Mouse (Mus musculus) NIH3T3 (cell line): ENCODE data around the gene C530008M17Rik.

Source experiments
- DNase-seq: peaks from one replicate; pipeline ENCODE4 v3.0.0-alpha.2; 2012; ENCODE audit warnings: low read depth

Gene C530008M17Rik

GRCm38 (mm10) chr5:76773492-76774158, 117.3 kb downstream of the C530008M17Rik start:
- no peak for DNase-seq

- no peak for DNase-seq
Measured at GRCm38 (mm10) chr5:76779094-76779615, 122.8 kb downstream of the C530008M17Rik start.

- no peak for DNase-seq
Measured at GRCm38 (mm10) chr5:76781943-76782342, 125.6 kb downstream of the C530008M17Rik start.

- DNase-seq, result peak; percentile 22
Measured at GRCm38 (mm10) chr5:76782414-76783103, 126.2 kb downstream of the C530008M17Rik start.

- no peak for DNase-seq
Measured at GRCm38 (mm10) chr5:76783104-76783441, 126.8 kb downstream of the C530008M17Rik start.

GRCm38 (mm10) chr5:76784151-76784723, 127.9 kb downstream of the C530008M17Rik start:
- DNase-seq, result no peak

- DNase-seq, result no peak
Measured at GRCm38 (mm10) chr5:76785013-76785412, 128.7 kb downstream of the C530008M17Rik start.

GRCm38 (mm10) chr5:76789881-76790280, 133.6 kb downstream of the C530008M17Rik start:
- no peak for DNase-seq

- DNase-seq, result no peak
Measured at GRCm38 (mm10) chr5:76791280-76791679, 135.0 kb downstream of the C530008M17Rik start.

- DNase-seq, result no peak
Measured at GRCm38 (mm10) chr5:76792720-76793119, 136.4 kb downstream of the C530008M17Rik start.

GRCm38 (mm10) chr5:76798043-76798442, 141.7 kb downstream of the C530008M17Rik start:
- DNase-seq, result no peak

GRCm38 (mm10) chr5:76799471-76799870, 143.2 kb downstream of the C530008M17Rik start:
- no peak for DNase-seq

- DNase-seq, result no peak
Measured at GRCm38 (mm10) chr5:76809031-76809430, 152.7 kb downstream of the C530008M17Rik start.

- no peak for DNase-seq
Measured at GRCm38 (mm10) chr5:76815035-76815434, 158.7 kb downstream of the C530008M17Rik start.

- peak; percentile 14 for DNase-seq
Measured at GRCm38 (mm10) chr5:76815786-76816455, 159.6 kb downstream of the C530008M17Rik start.

GRCm38 (mm10) chr5:76816748-76817147, 160.4 kb downstream of the C530008M17Rik start:
- no peak for DNase-seq

- DNase-seq, result no peak
Measured at GRCm38 (mm10) chr5:76817678-76818077, 161.4 kb downstream of the C530008M17Rik start.

- DNase-seq, result no peak
Measured at GRCm38 (mm10) chr5:76818807-76819206, 162.5 kb downstream of the C530008M17Rik start.

- no peak for DNase-seq
Measured at GRCm38 (mm10) chr5:76822097-76822496, 165.8 kb downstream of the C530008M17Rik start.

- DNase-seq, result no peak
Measured at GRCm38 (mm10) chr5:76828527-76829240, 172.4 kb downstream of the C530008M17Rik start.

- no peak for DNase-seq
Measured at GRCm38 (mm10) chr5:76832529-76833210, 176.4 kb downstream of the C530008M17Rik start.
